Mouse (Mus musculus) layer of hippocampus, postnatal 25 days (tissue): ENCODE results near the gene Kng2. TPM values are rescaled to one million over a fixed set of nuclear protein-coding genes. Genes with fewer than 3 reads are reported as not detected.
"Not testable (repeated sequence)": the region's sequence is repeated elsewhere in the genome, so short reads cannot be mapped to it uniquely, and the experiment has no call there.

ENCODE experiments used
- DNase-seq, 2 experiments: peaks; one replicate each; pipeline ENCODE4 v3.0.0; 2022; ENCODE audit warnings: mixed read lengths in 2 of 2, low spot score in 1 of 2; ENCODE audit errors: extremely low spot score in 1 of 2
- total RNA-seq, 2 experiments: library from RNA; stranded (reverse); gene quantifications; 2 replicates each; pipeline ENCODE4 v1.2.3; 2021

The Kng2 gene
- total RNA-seq, 2 experiments from 2014 or later, result not detected

GRCm38 (mm10) chr16:22962256-22962655, 67.0 kb downstream of the Kng2 start:
- DNase-seq, result no peak

- DNase-seq, result no peak
Observed at GRCm38 (mm10) chr16:22961073-22961472, 68.2 kb downstream of the Kng2 start.

- DNase-seq, result no peak
Observed at GRCm38 (mm10) chr16:22956085-22956439, 73.2 kb downstream of the Kng2 start.

GRCm38 (mm10) chr16:22955397-22956084, 73.7 kb downstream of the Kng2 start:
- no peak for DNase-seq

GRCm38 (mm10) chr16:22953069-22953468, 76.2 kb downstream of the Kng2 start:
- no peak for DNase-seq

- DNase-seq, result no peak
Observed at GRCm38 (mm10) chr16:22950840-22951395, 78.4 kb downstream of the Kng2 start, which contains the start of gene Hrg. Hrg (plus strand) TSS chr16:22951072.

- no peak for DNase-seq
Observed at GRCm38 (mm10) chr16:22947371-22947770, 81.9 kb downstream of the Kng2 start.

- not testable (repeated sequence) for DNase-seq
Observed at GRCm38 (mm10) chr16:22941825-22942476, 87.3 kb downstream of the Kng2 start.

- no peak for DNase-seq
Observed at GRCm38 (mm10) chr16:22939120-22939695, 90.1 kb downstream of the Kng2 start.

- no peak for DNase-seq
Observed at GRCm38 (mm10) chr16:22938541-22938940, 90.7 kb downstream of the Kng2 start.

- no peak for DNase-seq
Observed at GRCm38 (mm10) chr16:22937631-22938030, 91.7 kb downstream of the Kng2 start.

Other genes with a start within 250 kb of the Kng2 start
- not detected for gene Crygs, start 217.9 kb downstream of the Kng2 start, total RNA-seq
- gene Tbccd1, start 171.8 kb downstream of the Kng2 start, total RNA-seq, result 10 to 100 TPM; 13.7 to 14.6 TPM
- 10 to 100 TPM; 71.1 to 71.7 TPM for gene Dnajb11, start 171.6 kb downstream of the Kng2 start, total RNA-seq
- gene Ahsg, start 138.2 kb downstream of the Kng2 start, total RNA-seq, result not detected
- under 1 TPM in 1 of 2 experiments, not detected in 1; 0.25 TPM for gene Fetub, start 111.1 kb downstream of the Kng2 start, total RNA-seq
- gene Hrg, start 78.4 kb downstream of the Kng2 start, total RNA-seq, result not detected
- not detected for gene Kng1, start 28.4 kb upstream of the Kng2 start, total RNA-seq
- 100 to 1,000 TPM; 898 to 914 TPM for gene Eif4a2, start 78.0 kb upstream of the Kng2 start, total RNA-seq
- 1 to 10 TPM; 4.8 TPM for gene Rfc4, start 98.3 kb upstream of the Kng2 start, total RNA-seq
- not detected for gene Adipoq, start 117.1 kb upstream of the Kng2 start, total RNA-seq
- gene St6gal1, start 195.3 kb upstream of the Kng2 start, total RNA-seq, result 10 to 100 TPM; 13.2 to 15.2 TPM